Comparison of ENCODE assay signal across 8 mouse cellular contexts in genomic region chr8:85081216-85081555, GRCm38 (mm10). TPM values are rescaled to one million over a fixed set of nuclear protein-coding genes. Genes with fewer than 3 reads are reported as not detected.
DNase-seq lines count a peak whose midpoint lies in the region; ATAC-seq and TF ChIP-seq lines count a peak whose summit lies in the region.

Gene Wdr83, minus strand, starts transcription at chr8:85081306.

- H3K4me3 ChIP-seq in kidney, embryonic 14.5 days (ENCODE audit: low read length) = peak within 1 kb of the TSS; percentile 95
- peak within 1 kb of the TSS; percentile 81 for H3K4me3 ChIP-seq in cortical plate, adult 2 months (ENCODE audit: insufficient read depth, low read length)
- H3K4me3 ChIP-seq in intestine, embryonic 15.5 days (replicated peaks) = peak within 1 kb of the TSS; percentile 78
- H3K4me3 ChIP-seq in liver, embryonic 11.5 days (ENCODE audit: low read depth, low read length) = peak within 1 kb of the TSS; percentile 87

- no peaks in the 10 kb centered on the region for H3K9me3 ChIP-seq in kidney, embryonic 14.5 days (ENCODE audit: control insufficient read depth, low read length)
- no peaks in the 10 kb centered on the region for H3K9me3 ChIP-seq in intestine, embryonic 15.5 days
- no peaks in the 10 kb centered on the region for H3K9me3 ChIP-seq in liver, embryonic 11.5 days (ENCODE audit: control insufficient read depth, low read length)

- H3K27ac ChIP-seq in kidney, embryonic 14.5 days (ENCODE audit: low read depth, low read length) = peak within 1 kb of the TSS; percentile 79
- H3K27ac ChIP-seq in cortical plate, adult 2 months (ENCODE audit: insufficient read depth, low read length) = peak within 1 kb of the TSS; percentile 20; the same call in 1 of the 2 replicates
- H3K27ac ChIP-seq in intestine, embryonic 15.5 days = peak within 1 kb of the TSS; percentile 83
- H3K27ac ChIP-seq in liver, embryonic 11.5 days (ENCODE audit: low read depth, low read length) = peak within 1 kb of the TSS; percentile 64

- DNase-seq in kidney, adult 18-20 months = no peak
- peak in 1 of 2 experiments; percentile 46 for DNase-seq in gastrocnemius, postnatal 4 days (ENCODE audit: low spot score in 2 of 2)
- DNase-seq in liver, embryonic 11.5 days (ENCODE audit: low spot score) = no peak
- no peak for DNase-seq in cerebellum, adult 9-10 months

- H3K36me3 ChIP-seq in kidney, embryonic 14.5 days (ENCODE audit: control insufficient read depth, insufficient read depth, low read length) = peaks cover 24% of the 10 kb centered on the region
- peaks cover 7% of the 10 kb centered on the region; the same call in 1 of the 2 replicates for H3K36me3 ChIP-seq in intestine, embryonic 15.5 days
- peaks cover 7% of the 10 kb centered on the region; the same call in 1 of the 2 replicates for H3K36me3 ChIP-seq in liver, embryonic 11.5 days (ENCODE audit: control insufficient read depth, insufficient read depth, low read length)

- under 1% methylated on average over 9 of the region's 9 CpGs for WGBS in kidney, embryonic 14.5 days
- 1% methylated on average over 9 of the region's 9 CpGs for WGBS in intestine, embryonic 15.5 days
- WGBS in liver, embryonic 11.5 days = 1% methylated on average over 9 of the region's 9 CpGs

- H3K9ac ChIP-seq in kidney, embryonic 14.5 days (ENCODE audit: low read depth, low read length) = peak within 1 kb of the TSS; percentile 88
- H3K9ac ChIP-seq in intestine, embryonic 15.5 days = peak within 1 kb of the TSS; percentile 91
- peak within 1 kb of the TSS; percentile 90 for H3K9ac ChIP-seq in liver, embryonic 11.5 days (ENCODE audit: low read depth, low read length)

- no peak for TF ChIP-seq CTCF in cortical plate, adult 2 months (IDR thresholded peaks at IDR 0.05; ENCODE audit: extremely low read depth, insufficient read depth, low read length)

- peaks cover 11% of the 10 kb centered on the region; the same call in 1 of the 2 replicates for H3K4me1 ChIP-seq in kidney, embryonic 14.5 days (ENCODE audit: control insufficient read depth, insufficient read depth, low read length)
- peaks cover 9% of the 10 kb centered on the region for H3K4me1 ChIP-seq in cortical plate, adult 2 months (ENCODE audit: control insufficient read depth, insufficient read depth, low read length)
- peaks cover 19% of the 10 kb centered on the region for H3K4me1 ChIP-seq in intestine, embryonic 15.5 days (replicated peaks)
- peaks cover 34% of the 10 kb centered on the region for H3K4me1 ChIP-seq in liver, embryonic 11.5 days (replicated peaks; ENCODE audit: control insufficient read depth, insufficient read depth, low read length)

- no peaks in the 10 kb centered on the region for H3K27me3 ChIP-seq in kidney, embryonic 14.5 days (ENCODE audit: control insufficient read depth, insufficient read depth, low read length)
- H3K27me3 ChIP-seq in intestine, embryonic 15.5 days (replicated peaks) = no peaks in the 10 kb centered on the region
- no peaks in the 10 kb centered on the region for H3K27me3 ChIP-seq in liver, embryonic 11.5 days (replicated peaks; ENCODE audit: control insufficient read depth, insufficient read depth, low read length)

- ATAC-seq in kidney, embryonic 14.5 days (ENCODE audit: low FRiP score, low TSS enrichment) = peak; percentile 61
- peak; percentile 69 for ATAC-seq in intestine, embryonic 15.5 days
- peak; percentile 81 for ATAC-seq in liver, embryonic 11.5 days (replicated peaks; ENCODE audit: low FRiP score)
- peak; percentile 50 for ATAC-seq in monocyte, adult 5-6 weeks (replicated peaks; ENCODE audit: insufficient number of reproducible peaks, low FRiP score, low TSS enrichment, poor library complexity, severe bottlenecking)

- peak within 1 kb of the TSS; percentile 88 for H3K4me2 ChIP-seq in kidney, embryonic 14.5 days (replicated peaks; ENCODE audit: low read depth, low read length)
- H3K4me2 ChIP-seq in intestine, embryonic 15.5 days (replicated peaks) = peak within 1 kb of the TSS; percentile 94
- H3K4me2 ChIP-seq in liver, embryonic 11.5 days = peak within 1 kb of the TSS; percentile 92

- no peak for TF ChIP-seq POLR2A in cortical plate, adult 2 months (IDR thresholded peaks at IDR 0.05; ENCODE audit: extremely low read depth, insufficient read depth, low read length)

RNA-seq across cellular contexts. Expression of gene Wdr83, which starts in this region (rescaled TPM):
- 43.4 and 44.9 TPM in 2 replicates for polyA plus RNA-seq in kidney, embryonic 14.5 days (2014; fragmentation: Nextera tagmentation; extraction: Ambion mirVana)
- polyA plus RNA-seq in cortical plate, adult 2 months (2012; rRNA removed) = 54.7 and 56.4 TPM in 2 replicates
- 10 to 100 TPM; 17.5 to 18.4 TPM for total RNA-seq in gastrocnemius, postnatal 4 days (2021)
- polyA plus RNA-seq in intestine, embryonic 15.5 days (2015; fragmentation: Nextera tagmentation; extraction: Ambion mirVana) = 35.7 and 42.9 TPM in 2 replicates
- 46.4 and 50.4 TPM in 2 replicates for polyA plus RNA-seq in liver, embryonic 11.5 days (2014; fragmentation: Nextera tagmentation; extraction: Ambion mirVana)
- 8.9 to 13.6 TPM (median 13.4 TPM) in 3 replicates for total RNA-seq in monocyte, adult 5-6 weeks (2017)

Comparison
In these comparisons a context has a peak if more than half of its experiments do, and no peak if none do; other contexts are left out.
1. H3K27ac ChIP-seq: peak in every context shown above with its lines; median percentile 83 in intestine, embryonic 15.5 days; 79 in kidney, embryonic 14.5 days; 64 in liver, embryonic 11.5 days; 20 in cortical plate, adult 2 months.